Mouse (Mus musculus): ENCODE measurements at regions not wholly inside any gene's neighbourhood (a gene's known extent, or its start where the extent isn't known, plus 50 kb on each side); places are given as distances from the start of the nearest gene placed in this dataset.

- H3K36me3 ChIP-seq (replicated peaks in 1 of 2; ENCODE audit: control insufficient read depth in 1 of 2, insufficient read depth in 1 of 2, low read length in 1 of 2) = no peaks in the 10 kb centered on the region
- peaks cover 19 to 51% of the 10 kb centered on the region in 2 experiments for H3K4me1 ChIP-seq (ENCODE audit: control insufficient read depth in 1 of 2, insufficient read depth in 2 of 2)
- H3K27ac ChIP-seq (ENCODE audit: insufficient read depth, low read depth) = no peak overlapping the region
- no peaks in the 10 kb centered on the region for H3K79me2 ChIP-seq (replicated peaks; ENCODE audit: control insufficient read depth, extremely low read depth, insufficient read depth, poor library complexity, severe bottlenecking)
- no peak for DNase-seq (ENCODE audit: extremely low read depth)
- H3K9me3 ChIP-seq (replicated peaks; ENCODE audit: low read length) = no peaks in the 10 kb centered on the region
- dilution Hi-C loops (cut with MboI; ENCODE audit: extremely low pct_ligation_motif_present, extremely low pct_unique_long_range_greater_than_20kb, low sequenced_read_pairs) (no loop called here), in situ Hi-C loops (cut with MboI; ENCODE audit: low pct_ligation_motif_present, low pct_unique_long_range_greater_than_20kb, low sequenced_read_pairs) (no loop called here)
- H3K4me3 ChIP-seq (replicated peaks in 1 of 3; ENCODE audit: low read depth in 2 of 3, low read length in 2 of 3, poor library complexity in 1 of 3) = no peak overlapping the region
- H3K4me2 ChIP-seq (ENCODE audit: insufficient read depth, low read depth, poor library complexity, severe bottlenecking) = no peak overlapping the region
- no peaks in the 10 kb centered on the region for H3K27me3 ChIP-seq (replicated peaks)
- TF ChIP-seq MAX (IDR thresholded peaks at IDR 0.05; ENCODE audit: low read length) (peak; percentile 27; the same call in 1 of the 2 replicates), TBP (conservative IDR thresholded peaks at IDR 0.05; ENCODE audit: low read depth, low read length) (no peak)
- peak overlapping the region; percentile 30; the same call in 1 of the 2 replicates for H3K9ac ChIP-seq (ENCODE audit: insufficient read depth, low read depth)
These were observed 1452.1 kb downstream of the Gsdmc2 start for GRCm38 (mm10) chr15:62392839-62393238.

- no peak overlapping the region for H3K9ac ChIP-seq (ENCODE audit: insufficient read depth, low read depth)
- H3K27me3 ChIP-seq (replicated peaks) = no peaks in the 10 kb centered on the region
- no peaks in the 10 kb centered on the region for H3K36me3 ChIP-seq (replicated peaks in 1 of 2; ENCODE audit: control insufficient read depth in 1 of 2, insufficient read depth in 1 of 2, low read length in 1 of 2)
- TF ChIP-seq PAX5 (IDR thresholded peaks at IDR 0.05; ENCODE audit: low read length) (no peak), ZKSCAN1 (IDR thresholded peaks at IDR 0.05; ENCODE audit: borderline replicate concordance, low read depth, low read length) (no peak), USF1 (IDR thresholded peaks at IDR 0.05; ENCODE audit: low read depth, low read length) (no peak), JUN (IDR thresholded peaks at IDR 0.05; ENCODE audit: insufficient read depth, low read depth, low read length) (no peak), TBP (conservative IDR thresholded peaks at IDR 0.05; ENCODE audit: low read depth, low read length) (no peak), MYC (IDR thresholded peaks at IDR 0.05; ENCODE audit: low read depth, low read length) (no peak), UBTF (IDR thresholded peaks at IDR 0.05; ENCODE audit: low read depth, low read length) (no peak), MAZ (IDR thresholded peaks at IDR 0.05; ENCODE audit: low read depth, low read length) (no peak), GABPA (IDR thresholded peaks at IDR 0.05; ENCODE audit: insufficient replicate concordance, low read depth, low read length) (no peak), MXI1 (IDR thresholded peaks at IDR 0.05; ENCODE audit: low read depth, low read length) (no peak), E2F4 (IDR thresholded peaks at IDR 0.05; ENCODE audit: insufficient replicate concordance, low read depth, low read length) (no peak), NRF1 (IDR thresholded peaks at IDR 0.05; ENCODE audit: low read depth, low read length) (no peak), MEF2A (IDR thresholded peaks at IDR 0.05; ENCODE audit: borderline replicate concordance, low read depth, low read length) (no peak), CTCF (conservative IDR thresholded peaks at IDR 0.05 in 1 of 2, IDR thresholded peaks at IDR 0.05 in 1 of 2; ENCODE audit: low read depth in 2 of 2, low read length in 2 of 2) (no peak), ELF1 (IDR thresholded peaks at IDR 0.05; ENCODE audit: low read depth, low read length) (no peak), TCF12 (IDR thresholded peaks at IDR 0.05; ENCODE audit: low read depth, low read length) (no peak), SIN3A (IDR thresholded peaks at IDR 0.05; ENCODE audit: low read length) (no peak), IRF4 (IDR thresholded peaks at IDR 0.05; ENCODE audit: low read depth, low read length) (no peak)
- H3K4me2 ChIP-seq (ENCODE audit: insufficient read depth, low read depth, poor library complexity, severe bottlenecking) = no peak overlapping the region
- no peaks in the 10 kb centered on the region for H3K79me2 ChIP-seq (replicated peaks; ENCODE audit: control insufficient read depth, extremely low read depth, insufficient read depth, poor library complexity, severe bottlenecking)
- no peak overlapping the region for H3K27ac ChIP-seq (ENCODE audit: insufficient read depth, low read depth)
- in situ Hi-C loops (cut with MboI; ENCODE audit: low pct_ligation_motif_present, low pct_unique_long_range_greater_than_20kb, low sequenced_read_pairs) (no loop called here), dilution Hi-C loops (cut with MboI; ENCODE audit: extremely low pct_ligation_motif_present, extremely low pct_unique_long_range_greater_than_20kb, low sequenced_read_pairs) (no loop called here)
- no peak for DNase-seq (ENCODE audit: extremely low read depth)
- no peaks in the 10 kb centered on the region for H3K9me3 ChIP-seq (replicated peaks; ENCODE audit: low read length)
- H3K4me3 ChIP-seq (replicated peaks in 1 of 3; ENCODE audit: low read depth in 2 of 3, low read length in 2 of 3, poor library complexity in 1 of 3) = no peak overlapping the region
- H3K4me1 ChIP-seq (ENCODE audit: control insufficient read depth in 1 of 2, insufficient read depth in 2 of 2) = peaks cover 19 to 51% of the 10 kb centered on the region in 2 experiments
These were observed 1452.6 kb downstream of the Gsdmc2 start for GRCm38 (mm10) chr15:62392381-62392780.
